ENCODE assay signal across 19 mouse cellular contexts in genomic region chr3:89328623-89329022, GRCm38 (mm10). TPM values are rescaled to one million over a fixed set of nuclear protein-coding genes. Genes with fewer than 3 reads are reported as not detected.
DNase-seq lines count a peak whose midpoint lies in the region; ATAC-seq and TF ChIP-seq lines count a peak whose summit lies in the region.
"Had no signal": no experiment of that assay in that cellular context is flagged by ENCODE, and none has a peak within 500 bp of the region (broad histone marks: within the 10 kb centered on the region; RNA-seq: fewer than 3 reads in every experiment).

No protein-coding gene starts in this region.

- TF ChIP-seq CTCF in lung, embryonic 14.5 days (IDR thresholded peaks at IDR 0.05; ENCODE audit: low read depth), result no peak
- no peak for TF ChIP-seq CTCF in lung, adult 2 months (IDR thresholded peaks at IDR 0.05; ENCODE audit: insufficient read depth, low read length)
- TF ChIP-seq CTCF in brain, embryonic 14.5 days (IDR thresholded peaks at IDR 0.05; ENCODE audit: borderline replicate concordance, extremely low read depth, insufficient read depth, insufficient read length), result no peak

- H3K4me1 ChIP-seq in lung, embryonic 14.5 days (ENCODE audit: insufficient read depth), result no peaks in the 10 kb centered on the region
- no peaks in the 10 kb centered on the region for H3K4me1 ChIP-seq in lung, adult 2 months (ENCODE audit: control insufficient read depth, insufficient read depth, low read length)
- H3K4me1 ChIP-seq in limb, embryonic 14.5 days (ENCODE audit: control insufficient read depth, insufficient read depth, low read length), result peaks cover 9% of the 10 kb centered on the region; the same call in 1 of the 2 replicates

- peaks cover 8% of the 10 kb centered on the region for H3K36me3 ChIP-seq in lung, embryonic 14.5 days (ENCODE audit: insufficient read depth)
- H3K36me3 ChIP-seq in limb, embryonic 14.5 days (ENCODE audit: control insufficient read depth, insufficient read depth, low read length), result peaks cover 12% of the 10 kb centered on the region
- H3K36me3 ChIP-seq: liver, embryonic 15.5 days had no signal

- DNase-seq in embryo, embryonic 9.5 days (ENCODE audit: extremely low spot score), result peak; percentile 28
- no peak for DNase-seq in embryo, embryonic 11 days
- no peak for DNase-seq in lung, embryonic 14.5 days
- DNase-seq in lung, adult 2 months, result no peak
- peak; percentile 49 for DNase-seq in brain, embryonic 14.5 days (ENCODE audit: low read depth)
- peak; percentile 12 for DNase-seq in limb, embryonic 14.5 days (ENCODE audit: low spot score)
- DNase-seq in layer of hippocampus, adult 9-10 months (ENCODE audit: low spot score), result no peak
- DNase-seq in urinary bladder, postnatal 4 days (ENCODE audit: low spot score in 2 of 2), result no peak
- DNase-seq: adrenal gland, postnatal 14 days; cerebellum, adult 11 months; heart, adult 18-20 months; right cerebral cortex, adult 18-20 months; thymus, adult 2 months had no signal

- no peak for TF ChIP-seq POLR2A in lung, adult 2 months (IDR thresholded peaks at IDR 0.05; ENCODE audit: borderline replicate concordance, extremely low read depth, low read depth, low read length)
- no peak for TF ChIP-seq POLR2A in brain, embryonic 14.5 days (IDR thresholded peaks at IDR 0.05; ENCODE audit: borderline replicate concordance, extremely low read depth, insufficient read depth, insufficient read length, poor library complexity, severe bottlenecking)
- TF ChIP-seq POLR2A in limb, embryonic 14.5 days (IDR thresholded peaks at IDR 0.05; ENCODE audit: borderline replicate concordance, extremely low read depth, insufficient read depth, insufficient read length), result no peak

- WGBS in lung, embryonic 14.5 days, result 23% methylated on average over 4 of the region's 4 CpGs
- WGBS in lung, adult 2 months, result 32% methylated on average over 4 of the region's 4 CpGs
- 21% methylated on average over 4 of the region's 4 CpGs for WGBS in limb, embryonic 14.5 days

- no peaks in the 10 kb centered on the region for H3K9me3 ChIP-seq in lung, embryonic 14.5 days (ENCODE audit: low read depth, low read length)
- H3K9me3 ChIP-seq in limb, embryonic 14.5 days (ENCODE audit: control insufficient read depth, low read length), result no peaks in the 10 kb centered on the region
- H3K9me3 ChIP-seq: hindbrain, embryonic 13.5 days; liver, embryonic 15.5 days; megakaryocyte, embryonic 14.5 days had no signal

- no peak overlapping the region for H3K9ac ChIP-seq in lung, embryonic 14.5 days
- no peak overlapping the region for H3K9ac ChIP-seq in limb, embryonic 14.5 days (ENCODE audit: low read depth, low read length, severe bottlenecking)
- H3K9ac ChIP-seq: hindbrain, embryonic 13.5 days; liver, embryonic 15.5 days had no signal

- 0 out of 2 replicates have a peak, but pooled peaks have one; percentile 39 for ATAC-seq in lung, embryonic 14.5 days (ENCODE audit: insufficient read depth)
- ATAC-seq in limb, embryonic 14.5 days (ENCODE audit: low FRiP score, low read depth), result no peak
- ATAC-seq: Patski had no signal

- no peak overlapping the region for H3K4me3 ChIP-seq in lung, embryonic 14.5 days (ENCODE audit: low read depth, low read length)
- no peak overlapping the region for H3K4me3 ChIP-seq in lung, adult 2 months (replicated peaks; ENCODE audit: extremely low read depth, low read depth, low read length)
- H3K4me3 ChIP-seq in limb, embryonic 14.5 days (replicated peaks; ENCODE audit: low read length), result no peak overlapping the region
- H3K4me3 ChIP-seq: hindbrain, embryonic 13.5 days; left cerebral cortex, adult 2 months; liver, embryonic 15.5 days; megakaryocyte, embryonic 14.5 days had no signal

- no peaks in the 10 kb centered on the region; the same call in 1 of the 2 replicates for H3K27me3 ChIP-seq in lung, embryonic 14.5 days (ENCODE audit: insufficient read depth, low read length)
- H3K27me3 ChIP-seq in limb, embryonic 14.5 days (ENCODE audit: control insufficient read depth, insufficient read depth, low read length), result no peaks in the 10 kb centered on the region

- H3K4me2 ChIP-seq in lung, embryonic 14.5 days, result no peak overlapping the region
- H3K4me2 ChIP-seq in limb, embryonic 14.5 days (replicated peaks; ENCODE audit: low read depth, low read length, severe bottlenecking), result no peak overlapping the region
- H3K4me2 ChIP-seq: hindbrain, embryonic 13.5 days; liver, embryonic 15.5 days had no signal

- no peak overlapping the region for H3K27ac ChIP-seq in lung, embryonic 14.5 days (ENCODE audit: low read depth)
- no peak overlapping the region for H3K27ac ChIP-seq in limb, embryonic 14.5 days (replicated peaks; ENCODE audit: low read depth, low read length)
- H3K27ac ChIP-seq: left cerebral cortex, adult 2 months; liver, embryonic 15.5 days had no signal

RNA-seq across cellular contexts. Expression of gene Efna3, which starts 5.9 kb away (rescaled TPM):
- polyA plus RNA-seq in lung, embryonic 14.5 days (2014; fragmentation: Nextera tagmentation; extraction: Ambion mirVana), result 4.7 and 5.8 TPM in 2 replicates
- polyA plus RNA-seq in lung, adult 2 months (2012; rRNA removed), result 4.1 and 20.3 TPM in 2 replicates
- polyA plus RNA-seq in brain, embryonic 14.5 days (2012; rRNA removed), result 59.4 and 60.3 TPM in 2 replicates
- 38.1 and 48.5 TPM in 2 replicates for polyA plus RNA-seq in limb, embryonic 14.5 days (2012; rRNA removed)
- 32.1 and 34.4 TPM in 2 replicates for polyA plus RNA-seq in limb, embryonic 14.5 days (2014; fragmentation: Nextera tagmentation; extraction: Ambion mirVana)

RNA-seq across cellular contexts. Expression of gene Efna4, which starts 9.2 kb away (rescaled TPM):
- 24.6 and 27.0 TPM in 2 replicates for polyA plus RNA-seq in lung, embryonic 14.5 days (2014; fragmentation: Nextera tagmentation; extraction: Ambion mirVana)
- polyA plus RNA-seq in lung, adult 2 months (2012; rRNA removed), result 7.3 and 9.3 TPM in 2 replicates
- polyA plus RNA-seq in brain, embryonic 14.5 days (2012; rRNA removed), result 12.6 and 22.9 TPM in 2 replicates
- 56.5 and 67.1 TPM in 2 replicates for polyA plus RNA-seq in limb, embryonic 14.5 days (2012; rRNA removed)
- 32.0 and 34.2 TPM in 2 replicates for polyA plus RNA-seq in limb, embryonic 14.5 days (2014; fragmentation: Nextera tagmentation; extraction: Ambion mirVana)

RNA-seq across cellular contexts. Expression of gene Adam15, which starts 21.2 kb away (rescaled TPM):
- 32.7 and 36.7 TPM in 2 replicates for polyA plus RNA-seq in lung, embryonic 14.5 days (2014; fragmentation: Nextera tagmentation; extraction: Ambion mirVana)
- 190 and 225 TPM in 2 replicates for polyA plus RNA-seq in lung, adult 2 months (2012; rRNA removed)
- polyA plus RNA-seq in brain, embryonic 14.5 days (2012; rRNA removed), result 63.6 and 75.5 TPM in 2 replicates
- polyA plus RNA-seq in limb, embryonic 14.5 days (2012; rRNA removed), result 80.4 and 97.6 TPM in 2 replicates
- 45.9 and 48.2 TPM in 2 replicates for polyA plus RNA-seq in limb, embryonic 14.5 days (2014; fragmentation: Nextera tagmentation; extraction: Ambion mirVana)

RNA-seq across cellular contexts. Expression of gene Dcst2, which starts 33.2 kb away (rescaled TPM):
- polyA plus RNA-seq in lung, embryonic 14.5 days (2014; fragmentation: Nextera tagmentation; extraction: Ambion mirVana), result 0.17 TPM in 1 of 2 replicates, not detected in the other
- polyA plus RNA-seq in lung, adult 2 months (2012; rRNA removed), result 0.28 and 0.31 TPM in 2 replicates
- 0.38 and 0.57 TPM in 2 replicates for polyA plus RNA-seq in brain, embryonic 14.5 days (2012; rRNA removed)
- 0.63 and 1.1 TPM in 2 replicates for polyA plus RNA-seq in limb, embryonic 14.5 days (2012; rRNA removed)
- 0.14 and 0.26 TPM in 2 replicates for polyA plus RNA-seq in limb, embryonic 14.5 days (2014; fragmentation: Nextera tagmentation; extraction: Ambion mirVana)
- polyA plus RNA-seq: neural tube, embryonic 11.5 days had no signal

RNA-seq across cellular contexts. Expression of gene Dcst1, which starts 36.4 kb away (rescaled TPM):
- 0.11 TPM in 1 of 2 replicates, not detected in the other for polyA plus RNA-seq in lung, embryonic 14.5 days (2014; fragmentation: Nextera tagmentation; extraction: Ambion mirVana)
- polyA plus RNA-seq in lung, adult 2 months (2012; rRNA removed), result 0.06 TPM in 1 of 2 replicates, not detected in the other
- 0.04 TPM in 1 of 2 replicates, not detected in the other for polyA plus RNA-seq in brain, embryonic 14.5 days (2012; rRNA removed)
- polyA plus RNA-seq in limb, embryonic 14.5 days (2012; rRNA removed), result 0.11 and 0.17 TPM in 2 replicates
- polyA plus RNA-seq in limb, embryonic 14.5 days (2014; fragmentation: Nextera tagmentation; extraction: Ambion mirVana), result 0.17 and 0.18 TPM in 2 replicates
- polyA plus RNA-seq: liver, embryonic 15.5 days had no signal

Comparison
In these comparisons a context has a peak if more than half of its experiments do, and no peak if none do; other contexts are left out.
1. DNase-seq: peak in embryo, embryonic 9.5 days (single experiment), brain, embryonic 14.5 days (single experiment) and limb, embryonic 14.5 days (single experiment); none in embryo, embryonic 11 days (single experiment), lung, embryonic 14.5 days (single experiment), lung, adult 2 months (single experiment), layer of hippocampus, adult 9-10 months (single experiment) and urinary bladder, postnatal 4 days (0 of 2).